In the genomic region with DNA sequence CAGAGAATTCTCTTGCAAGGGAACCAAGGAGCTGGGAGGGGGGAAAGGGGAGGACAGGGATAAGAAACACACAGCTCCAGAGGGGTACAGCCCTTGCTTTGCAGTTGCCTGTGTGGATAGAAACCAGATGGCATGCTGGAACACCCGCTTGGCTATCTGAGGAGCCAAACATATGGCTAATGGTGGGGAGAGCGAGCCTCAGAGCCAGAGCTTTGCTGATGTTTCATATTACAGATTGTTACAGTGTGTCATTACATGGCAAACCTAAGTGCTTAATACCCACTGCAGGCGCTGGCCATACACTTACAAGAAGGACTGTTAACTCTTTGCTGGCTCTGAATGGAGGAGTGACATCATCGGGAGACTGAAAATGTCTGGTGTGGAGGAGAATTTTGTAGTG, we compare ENCODE assay signal across 8 mouse cellular contexts.
DNase-seq lines count a peak whose midpoint lies in the region; ATAC-seq and TF ChIP-seq lines count a peak whose summit lies in the region.

No protein-coding gene starts in this region.

- H3K36me3 ChIP-seq in kidney, embryonic 15.5 days: no peaks in the 10 kb centered on the region
- no peaks in the 10 kb centered on the region for H3K36me3 ChIP-seq in intestine, postnatal 0 days (ENCODE audit: control insufficient read depth, insufficient read depth)
- no peaks in the 10 kb centered on the region for H3K36me3 ChIP-seq in midbrain, embryonic 13.5 days
- H3K36me3 ChIP-seq in stomach, embryonic 14.5 days (ENCODE audit: control insufficient read depth, insufficient read depth, low read length): no peaks in the 10 kb centered on the region

- H3K4me1 ChIP-seq in kidney, embryonic 15.5 days: peaks cover 59% of the 10 kb centered on the region
- H3K4me1 ChIP-seq in intestine, postnatal 0 days (replicated peaks; ENCODE audit: control insufficient read depth, insufficient read depth, low read length): 0 out of 2 replicates have a peak, but pooled peaks cover 3% of the 10 kb centered on the region
- peaks cover 70% of the 10 kb centered on the region for H3K4me1 ChIP-seq in midbrain, embryonic 13.5 days (replicated peaks)
- H3K4me1 ChIP-seq in stomach, embryonic 14.5 days (ENCODE audit: control insufficient read depth, insufficient read depth, low read length): peaks cover 68% of the 10 kb centered on the region

- H3K9ac ChIP-seq in kidney, embryonic 15.5 days: no peak overlapping the region
- H3K9ac ChIP-seq in intestine, postnatal 0 days (ENCODE audit: low read depth, low read length): no peak overlapping the region
- peak overlapping the region; percentile 53 for H3K9ac ChIP-seq in midbrain, embryonic 13.5 days (replicated peaks)
- no peak overlapping the region for H3K9ac ChIP-seq in stomach, embryonic 14.5 days (replicated peaks; ENCODE audit: low read depth, low read length)

- ATAC-seq in kidney, embryonic 15.5 days (replicated peaks; ENCODE audit: low FRiP score): peak; percentile 70
- no peak for ATAC-seq in intestine, postnatal 0 days
- peak; percentile 59 for ATAC-seq in midbrain, embryonic 13.5 days
- ATAC-seq in stomach, embryonic 14.5 days (ENCODE audit: insufficient number of reproducible peaks, insufficient read depth, low FRiP score, low read depth): peak; percentile 73

- no peak for DNase-seq in kidney, adult 9 months
- DNase-seq in embryo, embryonic 10.5 days (ENCODE audit: low spot score): peak; percentile 86
- DNase-seq in heart, adult 18-20 months: peak; percentile 64 to 70
- DNase-seq in thymus, postnatal 25 days: no peak

- H3K27me3 ChIP-seq in kidney, embryonic 15.5 days: no peaks in the 10 kb centered on the region
- no peaks in the 10 kb centered on the region for H3K27me3 ChIP-seq in intestine, postnatal 0 days (replicated peaks; ENCODE audit: control insufficient read depth, insufficient read depth, low read length)
- H3K27me3 ChIP-seq in midbrain, embryonic 13.5 days: no peaks in the 10 kb centered on the region
- no peaks in the 10 kb centered on the region for H3K27me3 ChIP-seq in stomach, embryonic 14.5 days (ENCODE audit: control insufficient read depth, insufficient read depth, low read length)

- H3K4me2 ChIP-seq in kidney, embryonic 15.5 days: peak overlapping the region; percentile 48
- peak overlapping the region; percentile 17 for H3K4me2 ChIP-seq in intestine, postnatal 0 days (replicated peaks; ENCODE audit: low read depth)
- peak overlapping the region; percentile 34 for H3K4me2 ChIP-seq in midbrain, embryonic 13.5 days (replicated peaks)
- H3K4me2 ChIP-seq in stomach, embryonic 14.5 days (replicated peaks; ENCODE audit: low read depth, low read length): peak overlapping the region; percentile 32

- no peak for TF ChIP-seq CTCF in intestine, postnatal 0 days (IDR thresholded peaks at IDR 0.05; ENCODE audit: low read depth)

- H3K9me3 ChIP-seq in kidney, embryonic 15.5 days (replicated peaks): no peaks in the 10 kb centered on the region
- H3K9me3 ChIP-seq in intestine, postnatal 0 days (ENCODE audit: control insufficient read depth): no peaks in the 10 kb centered on the region
- H3K9me3 ChIP-seq in midbrain, embryonic 13.5 days: no peaks in the 10 kb centered on the region
- no peaks in the 10 kb centered on the region for H3K9me3 ChIP-seq in stomach, embryonic 14.5 days (ENCODE audit: control insufficient read depth, low read depth, low read length)

- 9% methylated on average over 4 of the region's 4 CpGs for WGBS in kidney, embryonic 15.5 days
- WGBS in intestine, postnatal 0 days: 36% methylated on average over 4 of the region's 4 CpGs
- WGBS in midbrain, embryonic 13.5 days: 11% methylated on average over 4 of the region's 4 CpGs
- WGBS in stomach, embryonic 14.5 days: 14% methylated on average over 4 of the region's 4 CpGs

- H3K27ac ChIP-seq in kidney, embryonic 15.5 days: peak overlapping the region; percentile 92
- H3K27ac ChIP-seq in intestine, postnatal 0 days (ENCODE audit: low read depth, low read length): no peak overlapping the region
- H3K27ac ChIP-seq in midbrain, embryonic 13.5 days: peak overlapping the region; percentile 88
- peak overlapping the region; percentile 83 for H3K27ac ChIP-seq in stomach, embryonic 14.5 days (ENCODE audit: low read length)

- H3K4me3 ChIP-seq in kidney, embryonic 15.5 days (replicated peaks): 0 out of 2 replicates have a peak overlapping the region, but pooled peaks have one; percentile 0
- H3K4me3 ChIP-seq in intestine, postnatal 0 days (ENCODE audit: low read depth, low read length): no peak overlapping the region
- H3K4me3 ChIP-seq in midbrain, embryonic 13.5 days (replicated peaks): no peak overlapping the region
- H3K4me3 ChIP-seq in stomach, embryonic 14.5 days (ENCODE audit: low read depth, low read length): no peak overlapping the region

Comparison
In these comparisons a context has a peak if more than half of its experiments do, and no peak if none do; other contexts are left out.
1. DNase-seq: peak in embryo, embryonic 10.5 days (single experiment) and heart, adult 18-20 months (2 of 2); none in kidney, adult 9 months (single experiment) and thymus, postnatal 25 days (single experiment).
2. Peak in every context shown above with its lines, with median percentiles within 50 percentile points of each other: H3K4me2 ChIP-seq.